Mouse (Mus musculus): ENCODE results near the gene Olfr694.

The Olfr694 gene

DNA sequence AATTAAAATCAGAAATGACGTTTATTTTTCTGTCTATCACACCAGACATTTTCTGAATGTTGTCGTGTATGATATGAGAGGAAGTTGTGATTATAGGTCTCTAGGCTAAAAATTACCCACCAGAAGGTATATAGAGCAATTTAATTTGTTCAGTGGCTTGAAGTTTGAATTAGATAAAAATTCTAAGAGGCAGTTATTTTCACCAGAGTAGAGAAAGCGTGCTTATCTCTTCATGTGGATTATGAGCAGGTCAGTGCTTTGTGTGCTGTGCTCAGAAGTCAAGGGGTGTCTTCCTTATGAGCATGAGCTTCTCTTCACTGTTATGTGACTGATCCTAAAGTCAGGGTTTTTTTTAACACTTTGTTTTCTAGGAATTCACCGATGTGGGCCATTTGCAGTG is 56.1 kb downstream of the Olfr694 start:
- TF ChIP-seq POU5F1 (IDR thresholded peaks at IDR 0.05; ENCODE audit: borderline replicate concordance, low read length) (no peak), NANOG (IDR thresholded peaks at IDR 0.05; ENCODE audit: borderline replicate concordance, low read length) (no peak), CTCF (conservative IDR thresholded peaks at IDR 0.05; ENCODE audit: low read length) (no peak)
- H3K27me3 ChIP-seq (ENCODE audit: insufficient read depth, low read length) = no peaks in the 10 kb centered on the region
- no peaks in the 10 kb centered on the region for H3K36me3 ChIP-seq (ENCODE audit: insufficient read depth, low read length)
- H3K4me3 ChIP-seq (replicated peaks; ENCODE audit: low read length) = no peak overlapping the region
- H3K4me1 ChIP-seq (replicated peaks; ENCODE audit: low read depth, low read length) = no peaks in the 10 kb centered on the region
- peaks cover 24% of the 10 kb centered on the region for H3K9me3 ChIP-seq (ENCODE audit: low read length)

Data from E14TG2a.4 (cell line).